Mouse (Mus musculus): ENCODE measurements around the gene Tmem253. TPM values are rescaled to one million over a fixed set of nuclear protein-coding genes. Genes with fewer than 3 reads are reported as not detected.

The Tmem253 gene
- total RNA-seq (2021): 1 to 10 TPM in 1 of 2 experiments, under 1 TPM in 1; 0.84 to 1.2 TPM
- long read RNA-seq, experiment 1, partial matches to known transcripts: 0 of 1 reads
- long read RNA-seq, experiment 1, other reads (novel, unspliced or antisense): 1 of 1 reads
- long read RNA-seq, experiment 2: 0 reads

- DNase-seq (ENCODE audit: low spot score): no peak
Observed at GRCm38 (mm10) chr14:52015445-52016100, at the start of gene Tmem253. Tmem253 (plus strand) TSS chr14:52015658.

GRCm38 (mm10) chr14:51967400-51967799, 48.1 kb upstream of the Tmem253 start:
- DNase-seq (ENCODE audit: low spot score): no peak

- DNase-seq (ENCODE audit: low spot score): no peak
Observed at GRCm38 (mm10) chr14:51979252-51979651, 36.2 kb upstream of the Tmem253 start.

GRCm38 (mm10) chr14:51983251-51983650, 32.2 kb upstream of the Tmem253 start:
- no peak for DNase-seq (ENCODE audit: low spot score)

- DNase-seq (ENCODE audit: low spot score): no peak
Observed at GRCm38 (mm10) chr14:51983855-51984246, 31.6 kb upstream of the Tmem253 start.

GRCm38 (mm10) chr14:51984247-51985231, 30.9 kb upstream of the Tmem253 start, which contains the start of gene Arhgef40:
Arhgef40 (plus strand) TSS chr14:51984719.
- peak; percentile 63 for DNase-seq (ENCODE audit: low spot score)

- peak; percentile 86 for DNase-seq (ENCODE audit: low spot score)
Observed at GRCm38 (mm10) chr14:51985301-51986152, 29.9 kb upstream of the Tmem253 start.

DNA sequence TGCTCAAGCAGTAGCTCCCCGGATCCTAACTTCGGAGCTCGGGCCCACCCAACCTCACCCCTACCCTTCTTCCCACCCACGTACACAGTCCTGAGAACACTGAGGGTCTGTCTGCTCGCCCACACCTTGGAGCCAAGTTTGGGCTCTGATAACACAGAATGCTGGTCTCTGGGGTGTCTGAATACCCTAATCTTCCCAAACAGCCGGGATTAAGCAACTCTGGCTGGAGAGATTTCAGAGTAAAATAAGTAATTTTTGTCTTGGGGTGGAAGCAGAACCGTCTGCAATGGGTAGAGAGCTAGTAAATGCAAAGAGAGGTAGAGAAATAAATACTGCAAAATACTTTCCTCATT, 29.3 kb upstream of the Tmem253 start:
- DNase-seq (ENCODE audit: low spot score): no peak

DNA sequence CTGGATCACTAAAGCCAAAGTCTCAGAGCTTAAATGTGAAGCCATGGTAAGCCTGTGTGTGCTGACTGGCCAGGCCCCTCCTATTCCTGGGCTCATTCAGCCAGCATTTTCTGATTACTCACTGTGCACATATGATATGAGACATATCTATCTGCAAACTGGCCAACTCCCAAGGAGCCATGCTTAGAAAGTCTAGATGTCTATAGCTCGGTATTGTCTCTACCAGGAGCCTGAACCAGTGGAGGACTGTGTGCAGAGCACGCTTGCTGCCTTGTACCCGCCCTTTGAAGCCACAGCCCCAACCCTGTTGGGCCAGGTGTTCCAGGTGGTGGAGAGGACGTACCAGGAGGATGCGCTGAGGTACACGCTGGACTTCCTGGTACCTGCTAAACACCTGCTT, 28.3 kb upstream of the Tmem253 start:
- no peak for DNase-seq (ENCODE audit: low spot score)

GRCm38 (mm10) chr14:51988731-51989130, 26.7 kb upstream of the Tmem253 start:
- no peak for DNase-seq (ENCODE audit: low spot score)

- no peak for DNase-seq (ENCODE audit: low spot score)
Observed at GRCm38 (mm10) chr14:51989461-51989970, 25.9 kb upstream of the Tmem253 start.

GRCm38 (mm10) chr14:51994453-51994852, 21.0 kb upstream of the Tmem253 start:
- DNase-seq (ENCODE audit: low spot score): no peak

- no peak for DNase-seq (ENCODE audit: low spot score)
Observed at GRCm38 (mm10) chr14:51995219-51995871, 20.1 kb upstream of the Tmem253 start.

- DNase-seq (ENCODE audit: low spot score): no peak
Observed at GRCm38 (mm10) chr14:51996231-51996841, 19.1 kb upstream of the Tmem253 start.

DNA sequence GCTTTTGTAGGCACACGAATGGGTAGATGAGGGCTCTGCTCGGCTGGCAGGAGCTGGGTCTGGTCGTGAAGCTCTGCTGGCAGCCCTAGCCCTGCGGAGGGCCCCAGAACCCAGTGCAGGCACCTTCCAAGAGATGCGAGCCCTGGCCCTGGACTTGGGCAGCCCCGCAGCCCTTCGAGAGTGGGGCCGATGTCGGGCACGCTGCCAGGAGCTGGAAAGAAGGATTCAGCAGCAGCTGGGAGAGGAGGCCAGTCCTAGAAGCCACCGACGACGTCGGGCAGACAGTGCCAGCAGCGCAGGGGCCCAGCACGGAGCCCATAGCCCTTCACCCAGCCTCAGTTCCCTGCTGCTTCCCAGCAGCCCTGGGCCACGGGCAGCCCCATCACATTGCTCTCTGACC, 18.6 kb upstream of the Tmem253 start:
- DNase-seq (ENCODE audit: low spot score): no peak

DNA sequence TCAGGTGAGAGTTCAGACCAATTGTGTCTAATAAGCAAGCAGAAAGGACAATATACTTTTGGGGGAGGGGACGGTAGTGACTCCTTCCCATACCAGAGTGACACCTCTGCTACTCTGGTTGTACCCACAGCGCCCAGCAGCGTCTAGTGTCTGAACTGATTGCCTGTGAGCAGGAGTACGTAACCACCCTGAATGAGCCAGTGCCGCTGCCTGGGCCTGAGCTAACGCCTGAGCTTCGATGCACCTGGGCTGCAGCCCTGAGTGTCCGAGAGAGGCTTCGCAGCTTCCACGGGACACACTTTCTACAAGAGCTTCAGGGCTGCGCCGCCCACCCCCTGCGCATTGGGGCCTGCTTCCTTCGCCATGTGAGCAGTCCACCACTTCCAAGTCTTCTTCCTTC, 18.0 kb upstream of the Tmem253 start:
- DNase-seq (ENCODE audit: low spot score): no peak

DNA sequence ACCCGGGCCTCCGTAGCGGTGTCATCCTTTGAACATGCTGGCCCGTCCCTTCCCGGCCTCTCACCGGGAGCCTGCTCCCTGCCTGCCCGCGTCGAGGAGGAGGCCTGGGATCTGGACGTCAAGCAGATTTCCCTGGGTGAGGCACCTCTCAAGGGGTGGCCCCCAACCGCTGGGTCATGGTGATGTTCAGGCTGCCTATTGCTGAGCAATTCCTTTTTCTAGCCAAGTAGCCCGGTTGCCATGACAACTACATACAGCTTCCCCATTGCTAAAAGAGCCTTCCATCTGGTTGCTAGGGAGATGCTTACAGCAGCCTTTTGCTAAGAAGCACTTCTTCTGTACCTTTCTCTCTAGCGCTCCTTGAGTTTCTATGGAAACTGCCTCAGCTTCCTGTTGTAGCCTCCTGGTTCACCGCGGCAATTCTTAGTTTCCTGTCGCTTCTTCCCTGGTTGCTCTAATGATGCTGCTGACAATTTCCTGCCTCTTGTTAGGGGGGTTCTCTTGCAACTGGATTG, 11.4 kb upstream of the Tmem253 start:
- no peak for DNase-seq (ENCODE audit: low spot score)

DNA sequence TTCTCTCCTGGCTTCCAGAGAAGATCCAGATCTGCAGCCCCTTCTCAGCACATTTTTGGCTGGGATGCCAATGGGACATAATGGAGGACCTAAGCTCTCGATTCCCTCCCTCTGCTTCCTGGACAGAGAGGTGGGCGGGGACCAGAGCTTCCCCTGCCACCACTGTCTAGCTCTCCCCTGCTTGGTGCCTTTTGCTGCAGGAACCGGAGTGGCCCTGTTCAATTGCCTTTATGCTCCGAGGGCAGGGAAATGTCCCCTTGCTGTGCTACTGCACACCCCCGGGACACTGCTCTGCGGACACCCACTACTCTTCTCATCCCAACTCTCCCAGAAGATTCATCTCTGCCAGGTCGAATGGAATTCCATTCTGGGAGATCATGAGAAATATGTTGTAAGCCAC, 10.3 kb upstream of the Tmem253 start:
- DNase-seq (ENCODE audit: low spot score): no peak

DNA sequence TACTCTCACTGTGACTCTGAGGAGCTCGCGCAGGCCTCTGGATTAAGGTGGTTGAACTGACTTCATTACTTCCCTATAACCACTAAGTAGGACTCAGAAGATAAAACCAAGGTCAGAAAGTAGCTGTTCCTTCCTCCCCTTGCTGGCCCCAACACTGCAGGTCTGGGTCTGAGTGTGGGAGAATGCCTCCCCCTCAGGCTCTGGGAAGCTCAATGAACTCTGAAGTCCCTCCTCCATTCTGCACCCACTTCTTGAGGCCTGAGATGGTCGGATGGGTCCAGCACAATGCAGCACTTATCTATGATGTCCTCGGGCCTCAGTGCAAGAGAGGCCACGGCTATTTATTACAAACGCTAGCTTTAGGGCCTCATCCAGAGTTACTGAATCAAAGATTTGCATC, 9.8 kb upstream of the Tmem253 start:
- DNase-seq (ENCODE audit: low spot score): no peak

- no peak for DNase-seq (ENCODE audit: low spot score)
Observed at GRCm38 (mm10) chr14:52006241-52006640, 9.2 kb upstream of the Tmem253 start.
